Mouse (Mus musculus) lung, adult 2 months (tissue): ENCODE results near the gene Pnpo. TPM values are rescaled to one million over a fixed set of nuclear protein-coding genes. Genes with fewer than 3 reads are reported as not detected.

Experiments used
- DNase-seq: peaks from one replicate; pipeline ENCODE4 v3.0.0; 2022
- H3K4me1 ChIP-seq: fragments of 200-500 bp; 2 replicates; pipeline ENCODE4 v1.6.1; 2011; ENCODE audit warnings: low read length; ENCODE audit not compliant: control insufficient read depth, insufficient read depth
- H3K4me3 ChIP-seq: fragments of 200-500 bp; replicated peaks from 2 replicates; pipeline ENCODE3; 2011; ENCODE audit warnings: low read depth, mild to moderate bottlenecking, control low read depth, low read length; ENCODE audit errors: extremely low read depth
- CTCF ChIP-seq: fragments of 200-500 bp; IDR thresholded peaks from 2 replicates; pipeline ENCODE4 v1.5.1; 2011; ENCODE audit warnings: mild to moderate bottlenecking, low read length, control low read depth; ENCODE audit not compliant: insufficient read depth
- POLR2A ChIP-seq: fragments of 200-500 bp; IDR thresholded peaks from 2 replicates; pipeline ENCODE4 v1.6.1; 2011; ENCODE audit warnings: low read depth, mild to moderate bottlenecking, control low read depth, low read length, borderline replicate concordance; ENCODE audit errors: extremely low read depth
- WGBS: fragments of 180-500 bp; shearing (Covaris S2); methylation state at CpG from one replicate; pipeline ENCODE4 v1.1.7; 2018; 5-methylcytosine and 5-hydroxymethylcytosine counted together
- polyA plus RNA-seq: library from polyadenylated mRNA; depleted of rRNA; stranded (reverse); fragments of >200 nt; gene quantifications from 2 replicates; pipeline ENCODE4 v1.2.3, GENCODE M21; 2012; rRNA removed

Gene Pnpo
- polyA plus RNA-seq, 1 experiment, result 24.0 TPM

- Histone ChIP-seq H3K4me1 (no peaks in the 10 kb centered on the region), H3K4me3 (no peak overlapping the region)
- 58% methylated on average over 4 of the region's 4 CpGs for WGBS
- no peak for DNase-seq
- TF ChIP-seq CTCF (no peak), POLR2A (no peak)
Measured at GRCm38 (mm10) chr11:96895886-96896285, 47.9 kb downstream of the Pnpo start.

- no peak for DNase-seq
- TF ChIP-seq CTCF, result no peak
- TF ChIP-seq POLR2A, result no peak
- H3K4me3 ChIP-seq, result no peak overlapping the region
- 73% methylated on average over 11 of the region's 11 CpGs for WGBS
- no peaks in the 10 kb centered on the region for H3K4me1 ChIP-seq
Measured at GRCm38 (mm10) chr11:96893203-96893842, 50.5 kb downstream of the Pnpo start.

DNA sequence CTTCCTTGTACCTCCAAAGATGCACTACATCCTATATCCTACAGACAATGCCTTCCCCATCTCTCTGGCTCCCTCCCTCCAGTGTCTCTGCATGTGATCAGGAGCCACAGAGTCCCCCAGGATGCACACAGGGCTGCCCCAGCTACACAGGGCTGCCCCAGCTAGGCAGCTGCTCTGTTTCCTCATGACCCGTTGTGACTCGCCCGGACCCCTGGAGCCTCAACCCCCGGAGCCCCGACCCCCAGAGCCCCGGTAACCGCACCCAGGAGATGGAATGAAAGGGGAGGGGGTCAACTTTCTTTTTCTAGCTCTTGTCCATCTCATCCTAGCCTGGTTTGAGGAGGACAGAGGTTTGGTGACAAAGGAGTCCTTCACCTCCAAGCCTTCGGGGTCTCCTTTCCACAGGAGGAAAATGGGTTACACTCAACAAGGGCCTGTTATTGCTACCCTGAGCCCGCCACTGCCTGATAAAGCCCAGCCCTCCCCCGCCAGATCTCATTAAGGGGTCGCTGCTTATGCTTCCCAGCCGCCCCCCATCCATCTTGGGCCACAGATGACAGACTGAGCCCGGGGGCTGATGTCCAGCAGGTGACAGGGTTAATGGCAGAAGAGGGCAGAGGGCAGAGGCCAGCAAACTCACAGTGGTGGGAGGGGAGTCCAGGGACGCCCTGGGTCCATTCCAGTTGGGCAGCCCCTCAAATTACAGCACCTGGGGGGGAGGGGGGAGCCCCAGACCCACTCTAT, 51.8 kb downstream of the Pnpo start:
- 59% methylated on average over 14 of the region's 14 CpGs for WGBS
- Histone ChIP-seq H3K4me3 (no peak overlapping the region), H3K4me1 (no peaks in the 10 kb centered on the region)
- TF ChIP-seq POLR2A (no peak), CTCF (no peak)
- DNase-seq, result no peak

Other genes with a start within 250 kb of the Pnpo start
- gene Snx11, start 166.4 kb downstream of the Pnpo start, polyA plus RNA-seq, result 23.5 and 26.8 TPM in 2 replicates
- 15.3 and 19.0 TPM in 2 replicates for gene Cbx1, start 154.9 kb downstream of the Pnpo start, polyA plus RNA-seq
- gene Nfe2l1, start 114.0 kb downstream of the Pnpo start, polyA plus RNA-seq, result 225 and 264 TPM in 2 replicates
- gene Copz2, start 94.1 kb downstream of the Pnpo start, polyA plus RNA-seq, result 39.7 and 44.8 TPM in 2 replicates
- gene Cdk5rap3, start 27.5 kb downstream of the Pnpo start, polyA plus RNA-seq, result 25.4 and 30.1 TPM in 2 replicates
- 56.2 and 69.8 TPM in 2 replicates for gene Prr15l, start 15.9 kb downstream of the Pnpo start, polyA plus RNA-seq
- gene Sp2, start 39.0 kb upstream of the Pnpo start, polyA plus RNA-seq, result 23.1 and 26.3 TPM in 2 replicates
- gene Sp6, start 69.4 kb upstream of the Pnpo start, polyA plus RNA-seq, result 5.0 and 8.5 TPM in 2 replicates
- 16.2 and 20.2 TPM in 2 replicates for gene Scrn2, start 86.0 kb upstream of the Pnpo start, polyA plus RNA-seq
- 3.7 and 4.3 TPM in 2 replicates for gene Lrrc46, start 97.4 kb upstream of the Pnpo start, polyA plus RNA-seq
- gene Mrpl10, start 97.6 kb upstream of the Pnpo start, polyA plus RNA-seq, result 64.8 and 80.5 TPM in 2 replicates
- gene Osbpl7, start 106.6 kb upstream of the Pnpo start, polyA plus RNA-seq, result 15.7 and 18.1 TPM in 2 replicates
- 1.9 and 3.0 TPM in 2 replicates for gene Tbx21, start 171.3 kb upstream of the Pnpo start, polyA plus RNA-seq
- gene Tbkbp1, start 207.5 kb upstream of the Pnpo start, polyA plus RNA-seq, result 55.8 and 85.1 TPM in 2 replicates
- gene Kpnb1, start 243.9 kb upstream of the Pnpo start, polyA plus RNA-seq, result 18.7 and 32.0 TPM in 2 replicates